Mouse (Mus musculus) erythroid progenitor cell, adult 5-6 weeks (primary cell): ENCODE measurements at regions not wholly inside any gene's neighbourhood (a gene's known extent, or its start where the extent isn't known, plus 50 kb on each side); places are given as distances from the start of the nearest gene placed in this dataset.

ENCODE experiments used
- ATAC-seq: replicated peaks from 2 replicates; pipeline ENCODE4 v1.8.0; 2016; ENCODE audit warnings: moderate number of reproducible peaks, mild to moderate bottlenecking, moderate TSS enrichment, inconsistent platforms; ENCODE audit not compliant: poor library complexity, low FRiP score, severe bottlenecking

- ATAC-seq, result no peak
Measured at GRCm38 (mm10) chr1:35941642-35942077, 126.5 kb upstream of the Hs6st1 start.

- ATAC-seq, result no peak
Measured at GRCm38 (mm10) chr1:35942222-35942621, 126.0 kb upstream of the Hs6st1 start.

GRCm38 (mm10) chr1:35943800-35944199 is 124.4 kb upstream of the Hs6st1 start:
- no peak for ATAC-seq

GRCm38 (mm10) chr1:35944376-35944775 is 123.8 kb upstream of the Hs6st1 start:
- ATAC-seq, result no peak

GRCm38 (mm10) chr1:35944849-35945248 is 123.4 kb upstream of the Hs6st1 start:
- ATAC-seq, result no peak

GRCm38 (mm10) chr1:35945596-35945995 is 122.6 kb upstream of the Hs6st1 start:
- ATAC-seq, result no peak

- no peak for ATAC-seq
Measured at GRCm38 (mm10) chr1:35948104-35948503, 120.1 kb upstream of the Hs6st1 start.

GRCm38 (mm10) chr1:35951082-35951481 is 117.1 kb upstream of the Hs6st1 start:
- ATAC-seq, result no peak

GRCm38 (mm10) chr1:35953721-35954120 is 114.5 kb upstream of the Hs6st1 start:
- no peak for ATAC-seq

- no peak for ATAC-seq
Measured at GRCm38 (mm10) chr1:35957425-35958372, 110.5 kb upstream of the Hs6st1 start.

GRCm38 (mm10) chr1:35959729-35960128 is 108.5 kb upstream of the Hs6st1 start:
- ATAC-seq, result no peak

- no peak for ATAC-seq
Measured at GRCm38 (mm10) chr1:35960844-35961243, 107.4 kb upstream of the Hs6st1 start.

GRCm38 (mm10) chr1:35961923-35962322 is 106.3 kb upstream of the Hs6st1 start:
- no peak for ATAC-seq

GRCm38 (mm10) chr1:35968489-35968888 is 99.7 kb upstream of the Hs6st1 start:
- no peak for ATAC-seq

- ATAC-seq, result no peak
Measured at GRCm38 (mm10) chr1:35971435-35972189, 96.6 kb upstream of the Hs6st1 start.

GRCm38 (mm10) chr1:35972190-35972584 is 96.0 kb upstream of the Hs6st1 start:
- no peak for ATAC-seq

GRCm38 (mm10) chr1:35973386-35973785 is 94.8 kb upstream of the Hs6st1 start:
- no peak for ATAC-seq

GRCm38 (mm10) chr1:35975611-35976208 is 92.5 kb upstream of the Hs6st1 start:
- ATAC-seq, result peak; percentile 55; the same call in 1 of the 2 replicates

- peak; percentile 66; the same call in 1 of the 2 replicates for ATAC-seq
Measured at GRCm38 (mm10) chr1:35976528-35976927, 91.7 kb upstream of the Hs6st1 start.

- ATAC-seq, result no peak
Measured at GRCm38 (mm10) chr1:35978116-35978515, 90.1 kb upstream of the Hs6st1 start.
